Comparison of ENCODE assay signal across 13 mouse cellular contexts in genomic region chr7:67353667-67354066, GRCm38 (mm10). TPM values are rescaled to one million over a fixed set of nuclear protein-coding genes. Genes with fewer than 3 reads are reported as not detected.
DNase-seq lines count a peak whose midpoint lies in the region; ATAC-seq and TF ChIP-seq lines count a peak whose summit lies in the region.
"Had no signal": no experiment of that assay in that cellular context is flagged by ENCODE, and none has a peak within 500 bp of the region (broad histone marks: within the 10 kb centered on the region; RNA-seq: fewer than 3 reads in every experiment).

No protein-coding gene starts in this region.

- H3K27me3 ChIP-seq in heart, adult 2 months (ENCODE audit: control insufficient read depth, insufficient read depth, low read length) = no peaks in the 10 kb centered on the region

- H3K79me2 ChIP-seq in heart, adult 2 months (replicated peaks; ENCODE audit: control insufficient read depth, insufficient read depth, low read length) = peaks cover 6% of the 10 kb centered on the region

- ATAC-seq in granulocyte monocyte progenitor cell, adult 5-6 weeks (replicated peaks; ENCODE audit: poor library complexity, severe bottlenecking) = peak; percentile 74
- no peak for ATAC-seq in erythroid progenitor cell, adult 5-6 weeks (replicated peaks; ENCODE audit: low FRiP score, poor library complexity, severe bottlenecking)

- no peak overlapping the region for H3K9ac ChIP-seq in heart, adult 2 months (ENCODE audit: low read depth, low read length)

- no peak overlapping the region for H3K4me3 ChIP-seq in heart, adult 2 months
- H3K4me3 ChIP-seq: erythroblast, embryonic 14.5 days had no signal

- no peak for TF ChIP-seq EP300 in heart, adult 2 months (IDR thresholded peaks at IDR 0.05; ENCODE audit: insufficient read depth, low read depth, low read length)

- H3K36me3 ChIP-seq in heart, adult 2 months (ENCODE audit: control insufficient read depth, insufficient read depth, low read length) = peaks cover 8% of the 10 kb centered on the region

- H3K27ac ChIP-seq in heart, adult 2 months = no peak overlapping the region
- H3K27ac ChIP-seq: macrophage had no signal

- no peak for DNase-seq in heart, adult 2 months
- DNase-seq in heart, postnatal 25 days (ENCODE audit: low spot score) = no peak
- peak; percentile 76 for DNase-seq in CD4-positive helper T cell, adult 2 months (ENCODE audit: low read depth, low spot score)
- peak; percentile 23 for DNase-seq in spleen, adult 12 weeks (ENCODE audit: low spot score)
- no peak for DNase-seq in testis, postnatal 10 days (ENCODE audit: low spot score)
- no peak for DNase-seq in kidney, adult 18-20 months
- DNase-seq: adrenal gland, postnatal 14 days; cerebellum, postnatal 10 days; heart, adult 11 months had no signal

- no peak for TF ChIP-seq POLR2A in heart, adult 2 months (IDR thresholded peaks at IDR 0.05; ENCODE audit: insufficient read depth, low read depth, low read length)

- WGBS in heart, adult 2 months = 74% methylated on average over 6 of the region's 6 CpGs

- peaks cover 7% of the 10 kb centered on the region for H3K4me1 ChIP-seq in heart, adult 2 months (ENCODE audit: control insufficient read depth, insufficient read depth, low read length)

- peak; percentile 55 for TF ChIP-seq CTCF in heart, adult 2 months (IDR thresholded peaks at IDR 0.05)

- intact Hi-C loops in heart, adult 2 months (cut with DNase I) = no loop called here
- intact Hi-C loops in heart, postnatal 25 days (cut with DNase I) = no loop called here

RNA-seq across cellular contexts. Expression of gene Mef2a, which starts 19.0 kb away (rescaled TPM):
- total RNA-seq in heart, adult 2 months (2021) = 100 to 1,000 TPM; 134 to 141 TPM
- 73.4 and 107 TPM in 2 replicates for polyA plus RNA-seq in heart, adult 2 months (2012; rRNA removed)
- 100 to 1,000 TPM; 130 to 147 TPM for total RNA-seq in heart, postnatal 25 days (2021)
- total RNA-seq in granulocyte monocyte progenitor cell, adult 5-6 weeks (2014; fragmentation: Nextera tagmentation) = 28.6 and 31.9 TPM in 2 replicates
- total RNA-seq in granulocyte monocyte progenitor cell, adult 5-6 weeks (2017) = 20.5 and 21.2 TPM in 2 replicates
- total RNA-seq in erythroid progenitor cell, adult 5-6 weeks (2015; ENCODE audit: low replicate concordance) = 23.5 and 39.6 TPM in 2 replicates
- total RNA-seq in erythroid progenitor cell, adult 5-6 weeks (2017; ENCODE audit: low replicate concordance) = 9.9 and 12.5 TPM in 2 replicates

Comparison
In these comparisons a context has a peak if more than half of its experiments do, and no peak if none do; other contexts are left out.
1. DNase-seq: peak in CD4-positive helper T cell, adult 2 months (single experiment) and spleen, adult 12 weeks (single experiment); none in heart, adult 2 months (0 of 2), heart, postnatal 25 days (single experiment), testis, postnatal 10 days (single experiment) and kidney, adult 18-20 months (single experiment).